Mouse (Mus musculus) ES-E14 (cell line): Measurements from ENCODE around the gene Gm28051.

Experiments
- CHD2 ChIP-seq: IDR thresholded peaks from 2 replicates; pipeline ENCODE4 v1.6.1; 2014; ENCODE audit warnings: mild to moderate bottlenecking, low read depth, low read length, inconsistent platforms
- MAFK ChIP-seq: IDR thresholded peaks from 2 replicates; pipeline ENCODE4 v1.6.1; 2014; ENCODE audit warnings: mild to moderate bottlenecking, low read depth, low read length, inconsistent platforms; ENCODE audit not compliant: insufficient read depth
- ZNF384 ChIP-seq: IDR thresholded peaks from 2 replicates; pipeline ENCODE4 v1.6.1; 2012; ENCODE audit warnings: low read depth, low read length, inconsistent platforms

DNA sequence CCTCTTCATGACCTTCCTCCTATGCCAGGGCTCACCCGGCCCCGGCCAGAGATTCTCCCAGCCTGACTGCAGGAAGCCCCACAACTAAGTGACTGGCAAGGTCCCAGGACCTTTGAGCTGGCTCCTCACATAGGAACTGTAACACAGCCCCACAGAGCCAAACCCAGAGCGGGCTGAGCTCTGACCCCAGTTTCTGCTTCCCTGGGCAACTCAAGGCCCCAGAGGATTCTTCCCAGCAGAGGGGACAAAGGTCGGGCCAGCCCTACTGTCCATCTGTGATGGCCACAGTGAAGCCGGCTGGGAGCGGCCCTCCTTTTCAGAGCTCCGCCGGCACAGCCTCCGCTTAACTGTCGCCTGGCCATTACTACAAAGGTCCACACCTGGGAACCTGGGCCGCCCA lies 66.4 kb downstream of the Gm28051 start:
- TF ChIP-seq MAFK (no peak), CHD2 (no peak), ZNF384 (no peak)
